Mouse (Mus musculus) heart, adult 9 months (tissue): ENCODE data around the gene Foxc2.

Experiments used
- DNase-seq, 2 experiments: peaks; one replicate each; pipeline ENCODE4 v3.0.0; 2022; ENCODE audit warnings: low spot score in 2 of 2

The Foxc2 gene

GRCm38 (mm10) chr8:121115948-121116347, at the start of gene Foxc2:
TSS of gene Foxc2 (plus strand) at chr8:121116171.
- peak; percentile 89 to 91 for DNase-seq

DNA sequence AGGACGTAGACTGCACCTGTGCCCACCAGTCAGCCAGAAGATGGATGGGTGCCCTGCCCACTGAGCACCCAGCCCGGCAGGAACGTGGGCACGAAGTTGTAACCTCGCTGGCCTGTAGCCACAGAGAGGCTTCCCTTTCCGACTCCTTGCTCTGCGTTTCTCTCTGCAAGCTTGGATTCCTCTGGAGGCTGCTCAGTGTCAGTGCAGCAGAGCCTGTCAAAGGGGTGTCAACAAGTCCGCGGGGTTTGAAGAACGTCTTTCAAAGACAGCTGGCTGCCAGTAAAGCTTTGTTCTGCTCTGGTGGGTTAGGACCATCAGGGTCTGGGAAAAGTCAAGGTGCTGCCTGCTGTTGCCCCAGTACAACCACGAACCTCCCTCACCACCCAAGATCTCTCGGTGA, 44.5 kb upstream of the Foxc2 start:
- DNase-seq: no peak

DNA sequence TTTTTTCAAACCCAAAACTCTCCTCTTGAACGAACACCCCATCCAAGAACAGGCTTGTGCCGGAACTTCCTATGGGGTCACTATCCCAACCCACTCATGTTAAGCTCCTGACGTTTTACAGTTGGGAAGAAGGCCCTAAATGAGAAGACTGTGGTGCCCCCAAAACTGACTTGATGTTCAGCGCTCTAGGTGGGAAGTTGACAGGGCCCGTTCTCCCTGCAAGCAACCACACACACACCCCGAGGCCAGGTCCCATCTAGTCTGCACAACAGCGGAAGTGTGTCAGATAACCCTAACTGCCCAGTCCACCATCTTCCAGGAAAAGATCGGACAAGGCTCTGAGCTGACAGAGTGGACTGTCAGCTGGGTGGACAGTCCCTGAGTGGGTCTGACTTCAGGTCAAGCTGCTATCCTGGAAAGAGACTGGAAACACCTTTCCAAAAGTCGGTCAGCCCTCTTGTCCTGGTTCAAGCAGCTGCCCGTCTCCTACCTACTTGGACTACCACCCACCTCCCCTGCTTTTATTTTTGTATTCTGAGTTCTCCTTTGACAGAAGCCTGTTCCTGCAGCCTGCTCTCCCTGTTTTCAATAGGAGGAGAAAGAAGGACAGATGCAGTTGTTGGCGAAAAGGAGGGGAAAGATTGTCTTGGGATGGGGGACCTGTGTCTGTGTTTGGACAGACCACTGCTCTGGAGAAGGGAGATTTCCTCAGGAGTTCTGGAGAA, 43.4 kb upstream of the Foxc2 start:
- DNase-seq: no peak

GRCm38 (mm10) chr8:121073174-121074107, 42.5 kb upstream of the Foxc2 start:
- DNase-seq: no peak

DNA sequence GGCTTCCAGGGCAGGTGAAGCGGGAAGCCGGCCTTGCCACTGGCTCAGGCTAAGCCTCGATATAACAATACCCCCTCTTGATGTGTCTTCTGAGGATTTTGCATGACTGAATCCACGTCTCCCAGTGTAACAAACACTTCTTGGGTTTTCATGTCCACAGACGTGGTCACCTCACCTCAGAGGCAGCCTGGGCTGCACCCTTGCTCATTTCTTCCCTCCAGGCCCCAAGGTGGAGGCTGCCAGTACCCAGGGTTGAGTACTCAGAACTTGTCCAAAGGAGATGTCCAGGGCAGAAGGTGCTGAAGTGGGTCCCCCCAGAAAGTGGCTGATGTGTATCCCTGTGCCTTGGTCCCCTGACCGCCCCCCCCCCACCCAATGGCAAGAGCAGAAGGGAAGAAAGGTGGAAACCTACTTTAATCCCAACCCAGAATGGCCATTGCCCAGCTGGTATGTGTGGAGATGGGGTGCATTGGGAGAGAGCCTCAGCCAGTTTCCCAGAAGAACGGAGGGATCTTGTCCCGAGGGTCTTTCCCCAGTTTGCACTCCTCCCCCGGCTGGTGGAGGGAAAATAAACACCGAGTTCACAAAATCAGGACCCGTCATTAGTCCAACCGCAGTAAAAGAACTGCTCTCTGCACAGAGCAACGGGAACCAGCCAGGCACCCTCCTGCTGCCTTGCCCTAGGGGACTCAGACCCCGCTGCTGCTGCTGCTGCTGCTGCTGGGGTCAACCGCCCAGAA, 41.7 kb upstream of the Foxc2 start:
- no peak for DNase-seq

DNA sequence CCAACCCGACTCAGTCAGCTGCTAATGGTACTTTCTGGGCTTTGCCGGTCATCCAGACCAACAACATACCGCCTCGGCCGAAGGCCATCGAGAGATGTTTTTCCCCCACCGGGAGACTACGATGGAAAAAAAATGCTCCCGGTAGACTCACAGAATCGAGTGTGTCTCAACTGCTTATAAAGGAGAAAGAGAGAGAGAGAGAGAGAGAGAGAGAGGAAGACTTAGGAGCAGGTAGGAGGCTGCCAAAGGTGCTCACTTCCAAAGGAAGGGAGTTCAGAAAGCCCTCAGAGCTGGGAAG, 41.2 kb upstream of the Foxc2 start:
- DNase-seq: no peak

- DNase-seq: no peak
Observed at GRCm38 (mm10) chr8:121075936-121076335, 40.0 kb upstream of the Foxc2 start.

DNA sequence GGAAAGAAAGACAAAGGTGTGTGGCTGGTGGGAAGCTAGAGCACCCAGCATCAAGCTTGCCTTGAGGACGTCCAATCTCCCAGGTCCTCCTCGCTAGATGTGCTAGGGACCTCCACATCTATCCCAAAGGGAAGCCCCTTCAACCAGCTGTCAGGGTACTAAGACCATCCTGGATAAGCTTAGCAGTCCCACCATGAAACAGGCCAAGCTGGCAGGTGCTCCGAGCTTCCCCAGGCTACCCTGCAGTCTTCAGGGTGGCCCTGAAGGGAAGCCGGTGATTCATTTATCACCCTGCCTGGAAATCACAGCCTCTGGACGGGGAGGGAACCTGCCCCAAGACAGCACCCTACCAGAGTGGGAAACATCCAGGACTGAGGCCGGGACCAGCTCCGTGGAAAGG, 39.4 kb upstream of the Foxc2 start:
- no peak for DNase-seq

GRCm38 (mm10) chr8:121078721-121079120, 37.2 kb upstream of the Foxc2 start:
- no peak for DNase-seq

- no peak for DNase-seq
Observed at GRCm38 (mm10) chr8:121079201-121079600, 36.8 kb upstream of the Foxc2 start.

DNA sequence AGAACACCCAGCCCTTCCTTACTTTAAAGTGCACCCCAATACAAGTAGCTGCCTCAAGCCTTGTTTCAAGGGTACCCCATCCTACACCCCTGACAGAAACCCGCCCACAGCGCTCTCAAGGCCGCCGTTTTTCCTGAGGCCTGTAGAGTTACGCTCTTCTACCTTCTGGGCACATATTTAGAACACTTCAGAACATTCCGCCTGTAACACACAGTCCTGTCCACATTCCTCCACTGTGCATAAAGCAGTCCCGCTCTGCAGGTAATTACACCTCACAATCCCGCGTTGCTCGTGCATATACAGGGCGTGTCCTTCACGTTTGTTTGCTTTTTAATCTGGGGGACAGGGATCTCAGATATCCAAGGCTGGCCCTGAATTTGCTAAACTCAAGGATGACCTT, 36.0 kb upstream of the Foxc2 start:
- no peak for DNase-seq

DNA sequence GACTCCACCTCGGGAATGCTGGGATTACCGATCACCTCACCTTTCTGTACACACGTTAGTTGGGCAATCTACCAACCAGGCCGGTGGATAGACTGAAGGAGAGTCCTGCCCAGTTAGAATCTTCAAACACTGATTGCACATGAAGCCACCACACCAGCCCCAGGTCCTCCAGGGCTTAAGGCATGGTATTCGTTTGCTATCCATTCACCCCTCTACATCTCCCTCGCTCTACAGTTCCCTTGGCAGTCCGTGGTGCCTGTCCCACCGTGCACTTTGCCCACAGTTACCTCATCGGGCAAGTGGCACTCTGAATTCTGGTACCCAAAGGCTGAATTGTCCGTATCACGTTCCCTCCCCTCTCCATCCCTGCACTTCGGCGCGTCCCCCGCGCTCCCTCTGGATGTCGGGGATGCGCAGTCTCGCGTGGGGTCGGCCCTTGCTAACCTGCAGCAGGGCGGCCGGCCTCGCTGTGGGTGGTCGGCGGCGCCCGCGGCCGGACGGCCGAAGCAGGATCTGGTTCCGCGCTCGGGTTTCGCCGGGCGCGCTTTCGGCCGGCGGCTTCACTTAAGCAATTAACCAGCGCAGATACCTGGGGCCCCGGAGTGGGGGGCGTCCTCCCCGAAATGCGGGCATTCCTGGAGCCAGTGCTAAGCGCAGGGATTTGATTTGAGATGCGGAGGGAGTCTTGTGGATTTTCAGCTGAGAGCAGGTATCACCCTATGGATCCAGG, 35.4 kb upstream of the Foxc2 start:
- no peak for DNase-seq

DNA sequence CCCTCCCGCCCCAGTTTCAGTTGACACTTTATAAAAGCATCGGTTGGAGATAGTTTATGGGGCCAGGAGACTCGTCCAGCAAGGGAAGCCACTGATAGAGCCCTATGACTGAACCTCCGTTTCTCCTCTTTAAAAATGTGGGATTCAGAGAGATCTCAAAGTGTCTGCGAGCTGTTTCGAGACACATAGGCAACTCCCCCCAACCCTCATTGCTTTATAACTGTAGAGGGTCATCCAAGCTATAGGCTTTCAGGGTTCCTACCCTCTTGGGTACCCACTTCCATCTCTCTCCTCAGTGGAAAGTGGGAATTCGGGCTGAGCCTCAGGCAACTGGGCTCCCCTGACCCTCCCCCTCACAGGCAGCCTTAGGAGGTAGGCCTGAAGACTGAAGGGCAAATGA, 34.6 kb upstream of the Foxc2 start:
- DNase-seq: no peak

GRCm38 (mm10) chr8:121082218-121083092, 33.5 kb upstream of the Foxc2 start:
- no peak for DNase-seq

- peak; percentile 67 to 72 for DNase-seq
Observed at GRCm38 (mm10) chr8:121083093-121083935, 32.7 kb upstream of the Foxc2 start.

- DNase-seq: no peak
Observed at GRCm38 (mm10) chr8:121083936-121084209, 32.1 kb upstream of the Foxc2 start.

DNA sequence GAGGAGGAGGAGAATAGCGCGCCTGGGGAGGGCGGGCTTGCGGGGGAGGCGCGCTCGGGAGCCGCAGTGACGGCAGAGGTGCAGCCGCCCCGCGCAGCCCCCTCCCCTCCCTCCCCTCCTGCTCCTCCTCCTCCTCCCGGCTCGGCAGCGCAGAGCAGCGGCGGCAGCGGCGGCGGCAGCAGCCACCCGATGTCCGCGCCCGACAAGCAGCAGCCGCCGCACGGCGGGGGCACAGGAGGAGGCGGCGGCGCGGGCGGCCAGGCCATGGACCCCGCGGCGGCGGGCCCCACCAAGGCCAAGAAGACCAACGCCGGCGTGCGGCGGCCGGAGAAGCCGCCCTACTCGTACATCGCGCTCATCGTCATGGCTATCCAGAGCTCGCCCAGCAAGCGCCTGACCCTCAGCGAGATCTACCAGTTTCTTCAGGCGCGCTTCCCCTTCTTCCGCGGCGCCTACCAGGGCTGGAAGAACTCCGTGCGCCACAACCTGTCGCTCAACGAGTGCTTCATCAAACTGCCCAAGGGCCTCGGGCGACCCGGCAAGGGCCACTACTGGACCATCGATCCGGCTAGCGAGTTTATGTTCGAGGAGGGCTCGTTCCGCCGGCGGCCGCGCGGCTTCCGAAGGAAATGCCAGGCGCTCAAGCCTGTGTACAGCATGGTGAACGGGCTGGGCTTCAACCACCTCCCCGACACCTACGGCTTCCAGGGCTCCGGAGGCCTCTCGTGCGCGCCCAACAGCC, 31.6 kb upstream of the Foxc2 start, which contains the start of gene Foxf1:
TSS of gene Foxf1 (plus strand) at position 177 of the 742 bp plus-strand sequence.
- DNase-seq: no peak

DNA sequence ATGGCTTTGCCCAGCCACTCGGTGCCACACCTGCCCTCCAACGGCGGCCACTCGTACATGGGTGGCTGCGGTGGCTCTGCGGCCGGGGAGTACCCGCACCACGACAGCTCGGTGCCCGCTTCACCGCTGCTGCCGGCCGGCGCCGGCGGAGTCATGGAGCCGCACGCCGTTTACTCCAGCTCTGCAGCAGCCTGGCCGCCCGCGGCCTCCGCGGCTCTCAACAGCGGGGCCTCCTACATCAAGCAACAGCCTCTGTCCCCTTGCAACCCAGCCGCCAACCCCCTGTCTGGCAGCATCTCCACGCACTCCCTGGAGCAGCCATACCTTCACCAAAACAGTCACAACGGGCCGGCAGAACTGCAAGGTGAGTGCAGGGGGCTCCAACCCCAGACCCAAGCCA, 31.0 kb upstream of the Foxc2 start:
- no peak for DNase-seq

DNA sequence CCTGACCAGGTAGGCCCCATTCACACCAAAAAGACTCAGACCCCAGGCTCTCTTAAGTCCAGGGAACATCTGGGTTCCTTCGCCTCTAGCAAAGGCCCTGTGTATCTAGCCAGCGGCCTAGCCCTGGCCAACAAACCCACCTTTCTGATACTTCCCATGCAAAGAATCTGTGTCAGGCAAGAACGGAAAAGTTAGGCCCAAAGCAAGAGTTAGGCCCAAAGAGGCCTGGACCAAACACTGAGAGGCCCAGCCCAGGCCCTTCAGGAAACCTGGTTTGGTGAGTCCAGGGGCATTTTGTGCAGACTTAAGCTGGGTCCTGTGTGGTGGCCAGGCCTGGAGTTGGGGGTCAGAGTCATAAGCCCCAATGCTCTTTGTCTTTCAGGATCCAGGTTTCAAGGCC, 30.4 kb upstream of the Foxc2 start:
- no peak for DNase-seq
